Mouse (Mus musculus): Measurements from ENCODE around the gene Mast1.
"Not testable (repeated sequence)": the region's sequence is repeated elsewhere in the genome, so short reads cannot be mapped to it uniquely, and the experiment has no call there.

The Mast1 gene

GRCm38 (mm10) chr8:84908421-84909161 is 28.6 kb downstream of the Mast1 start, which contains the start of gene Dnase2a:
TSS of gene Dnase2a (plus strand) at chr8:84908560.
- DNase-seq: peak; percentile 97

DNA sequence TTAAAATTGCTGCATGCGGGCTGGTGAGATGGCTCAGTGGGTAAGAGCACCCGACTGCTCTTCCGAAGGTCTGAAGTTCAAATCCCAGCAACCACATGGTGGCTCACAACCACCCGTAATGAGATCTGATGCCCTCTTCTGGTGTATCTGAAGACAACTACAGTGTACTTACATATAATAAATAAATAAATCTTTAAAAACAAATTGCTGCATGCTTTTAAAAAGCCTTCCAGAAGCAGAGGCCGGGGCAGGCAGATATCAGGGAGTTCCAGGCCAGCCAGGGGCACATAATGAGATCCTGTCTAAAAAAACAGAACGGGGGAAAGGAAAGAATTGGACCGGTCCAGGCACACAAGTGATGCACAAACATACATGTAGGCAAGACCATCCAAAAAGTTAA is 29.2 kb downstream of the Mast1 start:
- not testable (repeated sequence) for DNase-seq

DNA sequence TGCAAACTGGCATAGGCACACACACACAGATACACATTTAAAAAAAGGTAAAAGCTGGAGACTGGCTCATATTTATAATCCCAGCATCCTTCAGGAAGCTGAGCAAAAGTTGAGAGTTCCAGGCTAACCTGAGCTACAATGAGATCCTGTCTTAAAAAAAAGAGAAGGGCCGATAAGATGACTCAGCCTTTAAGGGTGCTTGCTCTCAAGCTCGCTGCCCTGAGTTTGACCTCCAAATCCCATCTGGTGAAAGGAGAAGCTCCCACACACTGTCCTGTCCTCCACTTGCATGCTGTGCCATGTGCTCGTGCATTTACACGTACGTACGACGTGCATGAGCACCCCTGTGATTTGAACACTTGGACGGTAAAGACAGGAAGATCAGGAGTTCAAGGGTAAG is 29.7 kb downstream of the Mast1 start:
- DNase-seq: no peak

DNA sequence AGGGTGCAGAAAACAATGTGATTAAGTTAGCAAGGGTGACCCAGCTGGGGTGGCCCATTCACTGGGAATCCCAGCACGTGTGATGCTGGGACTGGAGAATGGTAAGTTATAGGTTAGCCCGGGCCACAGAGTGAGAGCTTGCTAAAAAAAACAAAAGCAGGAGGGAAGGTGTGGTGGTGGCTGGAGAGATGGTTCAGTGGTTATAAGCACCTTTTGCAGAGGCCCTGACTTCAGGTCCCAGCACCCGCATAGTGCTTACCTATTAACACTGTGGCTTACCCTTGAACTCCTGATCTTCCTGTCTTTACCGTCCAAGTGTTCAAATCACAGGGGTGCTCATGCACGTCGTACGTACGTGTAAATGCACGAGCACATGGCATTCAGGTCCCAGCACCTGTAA is 30.1 kb downstream of the Mast1 start:
- DNase-seq: no peak

GRCm38 (mm10) chr8:84904351-84904750 is 32.8 kb downstream of the Mast1 start:
- DNase-seq: no peak

DNA sequence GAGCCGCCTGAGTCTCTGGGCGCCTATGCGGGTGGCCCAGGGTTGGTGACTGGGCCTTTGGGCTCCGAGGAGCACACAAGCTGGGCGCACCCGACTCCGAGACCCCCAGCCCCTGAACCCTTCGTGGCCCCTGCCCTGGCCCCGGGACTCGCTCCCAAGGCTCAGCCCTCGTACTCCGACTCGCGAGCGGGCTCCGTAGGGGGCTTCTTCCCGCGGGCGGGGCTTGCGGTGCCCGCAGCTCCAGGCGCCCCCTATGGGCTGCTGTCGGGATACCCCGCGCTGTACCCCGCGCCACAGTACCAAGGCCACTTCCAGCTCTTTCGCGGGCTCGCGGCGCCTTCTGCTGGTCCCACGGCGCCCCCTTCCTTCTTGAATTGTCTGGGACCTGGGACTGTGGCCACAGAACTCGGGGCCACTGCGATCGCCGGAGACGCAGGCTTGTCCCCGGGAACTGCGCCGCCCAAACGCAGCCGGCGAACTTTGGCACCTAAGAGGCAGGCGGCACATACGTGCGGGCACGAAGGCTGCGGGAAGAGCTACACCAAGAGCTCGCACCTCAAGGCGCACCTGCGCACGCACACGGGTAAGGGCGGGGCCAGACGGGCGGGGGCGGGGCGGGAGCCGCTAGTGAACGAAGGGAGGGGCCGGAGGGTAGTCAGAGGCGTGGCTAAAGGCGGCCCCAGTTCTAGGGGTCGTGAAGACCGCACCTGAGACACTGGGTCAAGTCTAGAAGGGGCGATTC is 34.1 kb downstream of the Mast1 start:
- peak; percentile 97 for DNase-seq

- DNase-seq: no peak
Observed at GRCm38 (mm10) chr8:84902367-84902919, 34.7 kb downstream of the Mast1 start.

DNA sequence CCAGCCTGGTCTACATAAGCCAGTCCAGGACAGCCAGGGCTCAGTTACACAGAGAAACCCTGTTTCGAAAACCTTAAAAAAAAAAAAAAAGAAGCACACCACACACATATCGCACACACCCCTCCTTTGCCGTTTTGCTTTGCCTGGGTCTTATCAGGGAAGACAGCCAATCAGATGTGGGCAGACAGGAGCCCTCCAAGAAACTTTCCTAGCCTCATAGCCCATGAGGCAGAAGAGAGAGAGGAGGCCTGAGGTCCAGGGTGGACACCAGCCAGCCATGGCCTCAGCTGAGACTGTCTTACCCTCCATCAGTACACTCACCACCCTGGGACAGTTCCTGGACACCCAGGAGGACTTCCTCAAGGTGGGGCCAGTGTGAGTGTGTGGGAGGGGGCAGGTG is 35.4 kb downstream of the Mast1 start, which contains the start of gene Klf1:
Gene Klf1 (plus strand): TSS at position 177 of the 400 bp plus-strand sequence.
- no peak for DNase-seq

GRCm38 (mm10) chr8:84901071-84901470 is 36.1 kb downstream of the Mast1 start:
- no peak for DNase-seq

- DNase-seq: no peak
Observed at GRCm38 (mm10) chr8:84895963-84896362, 41.2 kb downstream of the Mast1 start.

GRCm38 (mm10) chr8:84893709-84894134 is 43.4 kb downstream of the Mast1 start, which contains the start of gene Gcdh:
TSS of gene Gcdh (minus strand) at chr8:84893921.
- peak; percentile 94 for DNase-seq

GRCm38 (mm10) chr8:84892993-84893708 is 44.0 kb downstream of the Mast1 start:
- peak; percentile 74 for DNase-seq

GRCm38 (mm10) chr8:84889141-84889540 is 48.0 kb downstream of the Mast1 start:
- DNase-seq: no peak

DNA sequence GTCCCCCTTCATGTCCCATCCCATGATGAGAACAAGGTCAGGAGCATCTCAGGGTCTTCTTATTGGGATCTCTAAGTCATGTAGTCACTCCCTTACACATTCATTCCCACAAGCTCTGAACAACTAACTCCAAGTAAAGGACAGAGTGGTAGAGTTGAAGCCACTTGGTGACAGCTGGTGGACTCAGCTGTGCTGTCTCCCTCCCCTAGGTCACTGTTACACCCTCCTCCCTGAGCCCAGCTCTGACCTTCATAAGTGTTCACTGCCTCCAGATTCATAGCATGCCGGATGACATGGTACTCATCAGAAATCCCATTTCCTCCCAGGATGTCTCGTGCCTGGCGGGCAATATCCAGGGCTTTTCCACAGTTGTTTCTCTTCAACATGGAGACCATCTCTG is 48.9 kb downstream of the Mast1 start:
- DNase-seq: no peak

- DNase-seq: no peak
Observed at GRCm38 (mm10) chr8:84884728-84885127, 52.4 kb downstream of the Mast1 start.

GRCm38 (mm10) chr8:84878915-84879314 is 58.2 kb downstream of the Mast1 start:
- no peak for DNase-seq

DNA sequence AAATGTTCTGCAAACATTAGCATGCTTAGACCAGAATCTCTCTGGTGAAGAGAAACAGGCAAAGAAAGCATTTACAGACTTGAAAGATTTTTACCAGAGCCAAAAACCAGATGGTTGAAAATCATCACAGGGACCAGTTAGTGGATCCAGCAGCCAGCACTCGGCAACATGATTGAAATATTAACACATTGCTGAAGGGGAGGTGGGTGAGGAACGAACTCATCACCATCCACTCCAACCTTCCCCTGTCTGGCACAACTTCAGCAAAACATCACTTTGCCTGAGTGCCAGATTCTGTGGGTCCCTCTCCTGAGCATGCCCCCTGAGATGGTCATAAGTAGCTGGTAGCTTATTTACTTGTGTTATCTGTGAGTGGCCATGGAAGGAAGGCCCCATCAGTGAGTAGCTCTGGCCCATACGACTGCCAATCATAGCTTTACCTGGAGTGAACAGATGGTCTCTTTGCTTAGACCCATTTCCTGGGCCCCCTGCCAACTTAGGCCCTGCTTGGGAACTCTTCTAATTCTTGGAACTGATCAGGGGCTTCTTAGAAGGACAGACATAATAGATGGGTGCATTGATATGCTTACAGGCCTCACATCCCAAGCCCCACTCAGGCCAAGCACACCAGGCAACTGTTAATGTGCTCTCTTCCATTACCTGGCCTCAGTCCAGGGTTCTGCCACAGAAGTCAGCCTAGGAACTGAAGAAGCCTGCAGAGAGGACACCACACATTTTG is 59.7 kb downstream of the Mast1 start:
- DNase-seq: no peak

GRCm38 (mm10) chr8:84874339-84874738 is 62.8 kb downstream of the Mast1 start:
- DNase-seq: no peak

GRCm38 (mm10) chr8:84873016-84873415 is 64.1 kb downstream of the Mast1 start:
- no peak for DNase-seq

GRCm38 (mm10) chr8:84872309-84872965 is 64.7 kb downstream of the Mast1 start:
- DNase-seq: peak; percentile 40

Measured in kidney, adult 18-20 months (tissue).